Mouse (Mus musculus) ovary, adult 10 weeks (tissue): ENCODE data around the gene Cdc40. TPM values are rescaled to one million over a fixed set of nuclear protein-coding genes. Genes with fewer than 3 reads are reported as not detected.

ENCODE experiments used
- polyA plus RNA-seq: library from polyadenylated mRNA; stranded (reverse); fragments of 350-450 nt; fragmentation: Illumina TruSeq; extraction: RNeasy Lipid Tissue Mini Kit (QIAGEN cat#74804); gene quantifications from one replicate; pipeline ENCODE4 v1.2.3, GENCODE M21; 2014

Cdc40 gene
- polyA plus RNA-seq: 83.5 TPM

DNA sequence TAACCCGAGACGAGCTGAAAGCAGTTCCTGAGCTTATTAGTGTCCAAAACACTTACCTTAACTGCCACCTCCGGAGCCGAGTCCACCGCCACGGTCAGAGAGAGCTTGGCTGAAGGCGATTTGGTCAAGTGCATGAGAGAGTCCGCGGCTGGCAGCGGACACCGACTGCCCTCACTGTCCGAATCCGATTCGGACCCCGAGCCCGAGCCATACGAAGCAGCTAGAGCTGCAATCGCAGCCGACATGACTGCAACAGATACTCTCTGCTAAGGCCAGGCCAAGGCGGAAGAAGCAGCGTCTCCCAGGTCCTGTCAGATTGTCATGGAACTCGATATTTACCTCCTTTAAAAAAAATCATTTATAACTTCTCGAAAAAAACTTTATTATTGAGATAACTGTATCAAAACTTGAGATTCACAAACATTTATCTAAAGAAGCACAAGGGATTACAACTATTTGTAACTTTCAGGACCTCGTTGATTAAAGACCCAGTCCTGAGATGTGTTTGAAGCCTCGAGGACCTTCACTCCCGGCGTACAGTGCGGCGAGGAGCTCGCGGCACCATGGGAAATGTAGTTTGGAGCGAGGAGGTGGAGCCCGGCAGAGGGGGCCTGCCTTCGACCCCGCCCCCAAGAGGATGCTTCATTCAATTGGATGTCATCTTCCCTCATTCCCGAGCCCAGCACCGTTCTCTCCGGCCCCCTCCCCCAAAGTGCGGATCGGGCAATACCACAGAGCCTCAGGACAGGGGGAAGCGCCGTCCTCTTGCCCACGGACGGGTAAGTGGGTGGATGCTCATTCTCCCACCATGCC lies at the start of gene Cdc40, which contains the start of gene Wasf1:
Gene Cdc40 (minus strand): TSS at position 481 of the 813 bp plus-strand sequence.
Gene Wasf1 (plus strand): TSS at position 645 of the 813 bp plus-strand sequence.

Other genes with a start within 250 kb of the Cdc40 start
- gene Mettl24, start 200.0 kb downstream of the Cdc40 start, polyA plus RNA-seq: 0.40 TPM
- 26.0 TPM for gene Wasf1, start 164 bp upstream of the Cdc40 start, polyA plus RNA-seq
- not detected for gene Gpr6, start 189.0 kb upstream of the Cdc40 start, polyA plus RNA-seq